Mouse (Mus musculus) bone marrow macrophage, adult 2 months (primary cell): ENCODE measurements at regions not wholly inside any gene's neighbourhood (a gene's known extent, or its start where the extent isn't known, plus 50 kb on each side); places are given as distances from the start of the nearest gene placed in this dataset.

Source experiments
- CTCF ChIP-seq: IDR thresholded peaks from 2 replicates; pipeline ENCODE4 v1.5.1; 2012; ENCODE audit warnings: low read depth, mild to moderate bottlenecking, low read length, moderate library complexity
- POLR2A ChIP-seq: IDR thresholded peaks from 2 replicates; pipeline ENCODE4 v1.6.1; 2012; ENCODE audit warnings: mild to moderate bottlenecking, low read depth, low read length, borderline replicate concordance

DNA sequence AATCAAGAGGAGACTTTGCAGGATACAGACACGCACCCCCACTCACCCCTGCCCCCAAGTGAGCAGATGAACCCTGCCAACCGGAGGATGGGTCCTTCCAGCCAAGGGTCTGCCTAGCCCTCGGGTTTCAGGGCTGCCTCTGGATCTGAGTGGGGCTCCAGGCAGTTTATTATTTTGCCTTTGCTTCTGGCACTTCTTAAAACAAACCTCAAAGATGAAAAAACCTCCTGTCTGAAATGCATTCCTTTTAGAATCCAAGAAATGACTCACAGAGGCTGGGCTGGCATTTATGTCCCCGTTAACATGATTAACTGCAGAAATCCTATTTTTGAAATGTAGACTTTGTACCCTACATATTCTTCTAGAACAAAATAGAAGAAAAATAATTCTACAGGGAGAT is 76.3 kb downstream of the Ets2 start:
- TF ChIP-seq POLR2A (no peak), CTCF (no peak)
